Mouse (Mus musculus): ENCODE measurements at regions not wholly inside any gene's neighbourhood (a gene's known extent, or its start where the extent isn't known, plus 50 kb on each side); places are given as distances from the start of the nearest gene placed in this dataset.

- DNase-seq (ENCODE audit: low spot score) (peak; percentile 57), ATAC-seq (no peak)
- Histone ChIP-seq H3K27ac (no peak overlapping the region), H3K4me1 (ENCODE audit: insufficient read depth, low read length) (peaks cover 23% of the 10 kb centered on the region), H3K9ac (replicated peaks; ENCODE audit: low read length) (no peak overlapping the region), H3K36me3 (ENCODE audit: insufficient read depth, low read length) (no peaks in the 10 kb centered on the region), H3K27me3 (ENCODE audit: insufficient read depth, low read length) (no peaks in the 10 kb centered on the region), H3K4me2 (ENCODE audit: low read depth, low read length) (0 out of 2 replicates have a peak overlapping the region, but pooled peaks have one; percentile 7), H3K9me3 (ENCODE audit: low read length) (no peaks in the 10 kb centered on the region), H3K4me3 (ENCODE audit: low read length) (no peak overlapping the region)
- 30% methylated on average over 5 of the region's 5 CpGs for WGBS
- no peak for TF ChIP-seq CTCF (IDR thresholded peaks at IDR 0.05; ENCODE audit: low read depth)
Measured at GRCm38 (mm10) chr2:128310081-128310480, 184.2 kb downstream of the Bcl2l11 start.

- no peaks in the 10 kb centered on the region for H3K9me3 ChIP-seq (ENCODE audit: low read length)
- no peaks in the 10 kb centered on the region for H3K36me3 ChIP-seq (ENCODE audit: insufficient read depth, low read length)
- TF ChIP-seq CTCF (IDR thresholded peaks at IDR 0.05; ENCODE audit: low read depth) = no peak
- H3K27me3 ChIP-seq (ENCODE audit: insufficient read depth, low read length) = no peaks in the 10 kb centered on the region
- no peak overlapping the region for H3K27ac ChIP-seq
- H3K4me1 ChIP-seq (ENCODE audit: insufficient read depth, low read length) = peaks cover 23% of the 10 kb centered on the region
- H3K4me2 ChIP-seq (ENCODE audit: low read depth, low read length) = peak overlapping the region; percentile 52
- 4% methylated on average over 14 of the region's 14 CpGs for whole genome bisulfite sequencing
- DNase-seq (ENCODE audit: low spot score) (peak; percentile 84), ATAC-seq (peak; percentile 79)
- H3K4me3 ChIP-seq (ENCODE audit: low read length) = peak overlapping the region; percentile 11; the same call in 1 of the 2 replicates
- no peak overlapping the region for H3K9ac ChIP-seq (replicated peaks; ENCODE audit: low read length)
Measured at GRCm38 (mm10) chr2:128312084-128312594, 186.3 kb downstream of the Bcl2l11 start.

- 43% methylated on average over 12 of the region's 12 CpGs for WGBS
- no peaks in the 10 kb centered on the region for H3K27me3 ChIP-seq (ENCODE audit: insufficient read depth, low read length)
- peaks cover 23% of the 10 kb centered on the region for H3K4me1 ChIP-seq (ENCODE audit: insufficient read depth, low read length)
- H3K27ac ChIP-seq = no peak overlapping the region
- peak; percentile 62; the same call in 1 of the 2 replicates for ATAC-seq
- no peaks in the 10 kb centered on the region for H3K36me3 ChIP-seq (ENCODE audit: insufficient read depth, low read length)
- H3K9ac ChIP-seq (replicated peaks; ENCODE audit: low read length) = no peak overlapping the region
- no peak for TF ChIP-seq CTCF (IDR thresholded peaks at IDR 0.05; ENCODE audit: low read depth)
- no peak overlapping the region for H3K4me3 ChIP-seq (ENCODE audit: low read length)
- peak overlapping the region; percentile 52 for H3K4me2 ChIP-seq (ENCODE audit: low read depth, low read length)
- no peaks in the 10 kb centered on the region for H3K9me3 ChIP-seq (ENCODE audit: low read length)
- no peak for DNase-seq (ENCODE audit: low spot score)
Measured at GRCm38 (mm10) chr2:128312659-128313581, 187.1 kb downstream of the Bcl2l11 start.

GRCm38 (mm10) chr2:128313582-128313918, 187.7 kb downstream of the Bcl2l11 start:
- Histone ChIP-seq H3K4me1 (ENCODE audit: insufficient read depth, low read length) (peaks cover 23% of the 10 kb centered on the region), H3K36me3 (ENCODE audit: insufficient read depth, low read length) (no peaks in the 10 kb centered on the region), H3K9ac (replicated peaks; ENCODE audit: low read length) (no peak overlapping the region), H3K27me3 (ENCODE audit: insufficient read depth, low read length) (no peaks in the 10 kb centered on the region), H3K27ac (no peak overlapping the region), H3K4me3 (ENCODE audit: low read length) (no peak overlapping the region), H3K9me3 (ENCODE audit: low read length) (no peaks in the 10 kb centered on the region), H3K4me2 (ENCODE audit: low read depth, low read length) (no peak overlapping the region)
- no peak for DNase-seq (ENCODE audit: low spot score)
- ATAC-seq = no peak
- TF ChIP-seq CTCF (IDR thresholded peaks at IDR 0.05; ENCODE audit: low read depth) = no peak
- WGBS = 50% methylated on average over 2 of the region's 2 CpGs

GRCm38 (mm10) chr2:128313948-128314347, 188.1 kb downstream of the Bcl2l11 start:
- Histone ChIP-seq H3K4me3 (ENCODE audit: low read length) (no peak overlapping the region), H3K27me3 (ENCODE audit: insufficient read depth, low read length) (no peaks in the 10 kb centered on the region), H3K4me1 (ENCODE audit: insufficient read depth, low read length) (peaks cover 23% of the 10 kb centered on the region), H3K9ac (replicated peaks; ENCODE audit: low read length) (no peak overlapping the region), H3K36me3 (ENCODE audit: insufficient read depth, low read length) (no peaks in the 10 kb centered on the region), H3K9me3 (ENCODE audit: low read length) (no peaks in the 10 kb centered on the region), H3K27ac (no peak overlapping the region), H3K4me2 (ENCODE audit: low read depth, low read length) (no peak overlapping the region)
- no peak for TF ChIP-seq CTCF (IDR thresholded peaks at IDR 0.05; ENCODE audit: low read depth)
- 67% methylated on average over 1 of the region's 1 CpGs for WGBS
- ATAC-seq (no peak), DNase-seq (ENCODE audit: low spot score) (no peak)

GRCm38 (mm10) chr2:128316516-128316915, 190.7 kb downstream of the Bcl2l11 start:
- H3K9ac ChIP-seq (replicated peaks; ENCODE audit: low read length) = no peak overlapping the region
- H3K27ac ChIP-seq = no peak overlapping the region
- H3K36me3 ChIP-seq (ENCODE audit: insufficient read depth, low read length) = no peaks in the 10 kb centered on the region
- no peak for ATAC-seq
- peaks cover 11% of the 10 kb centered on the region for H3K4me1 ChIP-seq (ENCODE audit: insufficient read depth, low read length)
- DNase-seq (ENCODE audit: low spot score) = no peak
- no peak overlapping the region for H3K4me2 ChIP-seq (ENCODE audit: low read depth, low read length)
- H3K27me3 ChIP-seq (ENCODE audit: insufficient read depth, low read length) = no peaks in the 10 kb centered on the region
- H3K9me3 ChIP-seq (ENCODE audit: low read length) = no peaks in the 10 kb centered on the region
- TF ChIP-seq CTCF (IDR thresholded peaks at IDR 0.05; ENCODE audit: low read depth) = no peak
- 77% methylated on average over 2 of the region's 2 CpGs for WGBS
- no peak overlapping the region for H3K4me3 ChIP-seq (ENCODE audit: low read length)

- Histone ChIP-seq H3K4me2 (ENCODE audit: low read depth, low read length) (no peak overlapping the region), H3K4me3 (ENCODE audit: low read length) (no peak overlapping the region), H3K27ac (no peak overlapping the region), H3K4me1 (ENCODE audit: insufficient read depth, low read length) (0 out of 2 replicates have a peak, but pooled peaks cover 2% of the 10 kb centered on the region), H3K27me3 (ENCODE audit: insufficient read depth, low read length) (no peaks in the 10 kb centered on the region), H3K36me3 (ENCODE audit: insufficient read depth, low read length) (no peaks in the 10 kb centered on the region), H3K9ac (replicated peaks; ENCODE audit: low read length) (no peak overlapping the region), H3K9me3 (ENCODE audit: low read length) (no peaks in the 10 kb centered on the region)
- ATAC-seq = no peak
- WGBS = 86% methylated on average over 4 of the region's 4 CpGs
- TF ChIP-seq CTCF (IDR thresholded peaks at IDR 0.05; ENCODE audit: low read depth) = no peak
- no peak for DNase-seq (ENCODE audit: low spot score)
Measured at GRCm38 (mm10) chr2:128318266-128318665, 192.4 kb downstream of the Bcl2l11 start.
